Mouse (Mus musculus) brain, embryonic 14.5 days (tissue): ENCODE measurements around the gene Klf13. TPM values are rescaled to one million over a fixed set of nuclear protein-coding genes. Genes with fewer than 3 reads are reported as not detected.

Experiments
- DNase-seq: peaks from one replicate; pipeline ENCODE4 v3.0.0-alpha.2; 2011; ENCODE audit warnings: low read depth
- CTCF ChIP-seq: fragments of 200-500 bp; IDR thresholded peaks from 2 replicates; pipeline ENCODE4 v1.5.1; 2012; ENCODE audit warnings: inconsistent platforms, mild to moderate bottlenecking, moderate library complexity, borderline replicate concordance; ENCODE audit not compliant: insufficient read depth, insufficient read length; ENCODE audit errors: extremely low read depth
- POLR2A ChIP-seq: fragments of 200-500 bp; IDR thresholded peaks from 2 replicates; pipeline ENCODE4 v1.6.1; 2012; ENCODE audit warnings: mild to moderate bottlenecking, inconsistent platforms, borderline replicate concordance; ENCODE audit not compliant: poor library complexity, insufficient read depth, insufficient read length, severe bottlenecking; ENCODE audit errors: extremely low read depth
- polyA plus RNA-seq: library from polyadenylated mRNA; depleted of rRNA; stranded (reverse); fragments of >200 nt; gene quantifications from 2 replicates; pipeline ENCODE4 v1.2.3, GENCODE M21; 2012

Klf13 gene
- polyA plus RNA-seq, 1 experiment, result 19.8 TPM

DNA sequence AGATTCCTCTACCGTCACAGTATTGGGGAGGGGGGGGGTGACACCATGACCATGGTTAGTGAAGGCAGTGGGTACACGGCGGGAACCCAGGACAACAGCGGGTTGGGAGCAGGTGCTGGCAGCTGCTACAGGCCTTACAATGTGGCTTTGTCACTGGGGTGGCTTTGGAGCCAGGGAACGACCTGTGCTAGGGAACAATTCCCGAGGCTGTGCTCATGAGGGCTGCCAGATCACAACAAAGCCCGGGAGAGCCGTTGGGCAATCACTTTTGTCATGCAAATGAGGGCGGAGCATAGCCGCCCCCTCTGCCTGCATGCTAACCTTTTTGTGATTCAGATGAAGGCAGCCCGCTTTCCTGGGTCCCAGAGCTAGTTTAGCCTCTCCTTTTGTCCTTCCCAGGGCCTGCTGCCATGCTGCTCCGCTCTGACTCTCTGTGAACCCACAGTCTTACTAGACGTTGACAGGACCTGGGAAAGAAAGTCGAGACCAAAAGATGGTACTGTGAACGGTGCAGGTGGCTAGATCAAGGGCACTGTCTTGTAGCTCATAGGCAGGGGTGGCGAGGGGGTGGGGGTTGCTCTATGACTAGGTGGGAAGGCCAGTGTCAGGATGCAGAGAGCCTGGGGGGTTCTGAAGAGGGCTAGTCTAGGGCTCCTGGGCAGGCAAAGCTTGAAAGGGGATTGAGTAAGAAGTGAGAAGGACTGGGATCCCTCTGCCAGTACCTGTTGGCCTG, 18.4 kb upstream of the Klf13 start:
- no peak for TF ChIP-seq CTCF
- TF ChIP-seq POLR2A, result peak; percentile 23; the same call in 1 of the 2 replicates
- DNase-seq, result peak; percentile 97

DNA sequence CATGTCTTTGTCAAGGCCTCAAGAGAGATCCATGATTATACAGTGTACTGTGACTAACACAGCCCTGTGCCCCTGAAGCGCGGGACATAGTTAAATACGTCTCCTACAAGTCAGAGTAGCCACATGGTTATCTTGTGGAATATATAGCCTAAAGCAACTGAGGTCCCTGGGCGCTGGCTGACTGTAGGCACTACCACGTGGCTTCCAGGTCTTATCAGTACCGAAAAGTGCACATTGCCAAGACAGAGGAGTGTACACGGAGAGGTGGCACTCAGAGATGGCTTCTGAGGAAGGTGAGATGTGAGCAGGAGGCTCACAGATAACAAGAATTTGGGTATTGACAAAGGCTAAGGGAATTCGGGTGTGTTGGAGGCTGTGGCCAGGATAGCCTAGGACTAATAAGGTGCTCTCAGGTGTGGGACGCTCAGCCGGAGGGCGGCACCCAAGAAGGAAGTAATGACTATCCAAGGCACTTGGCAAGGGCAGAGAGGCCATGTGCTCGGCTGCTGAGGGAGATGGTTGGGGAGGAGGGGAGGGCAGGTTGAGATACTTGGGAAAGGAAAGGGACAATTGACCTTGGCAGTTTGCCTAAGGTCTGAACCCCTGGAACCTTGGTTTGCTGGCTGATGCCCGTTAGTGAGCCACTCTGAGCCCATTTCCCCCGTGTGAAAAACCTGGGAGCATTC, 17.6 kb upstream of the Klf13 start:
- TF ChIP-seq POLR2A (no peak), CTCF (no peak)
- peak; percentile 17 for DNase-seq

DNA sequence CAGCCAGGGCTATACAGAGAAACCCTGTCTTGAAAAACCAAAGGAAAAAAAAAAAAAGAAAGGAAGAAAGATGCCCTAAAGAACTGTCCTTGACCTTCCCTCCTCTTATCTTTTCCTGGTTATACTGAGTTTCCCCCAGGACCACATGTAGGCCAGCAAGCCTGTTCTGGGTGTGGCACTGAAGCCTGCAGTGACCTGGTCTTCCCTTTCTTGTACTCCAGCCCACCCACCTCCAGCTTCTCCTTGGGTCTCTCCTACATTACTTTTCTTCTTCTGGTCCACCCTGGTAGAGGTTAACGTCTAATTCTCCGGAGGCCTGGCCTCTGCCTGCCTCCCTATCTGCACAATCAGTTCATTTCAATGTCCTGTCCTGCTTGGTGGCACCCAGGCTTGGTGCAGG, 16.7 kb upstream of the Klf13 start:
- no peak for TF ChIP-seq POLR2A
- no peak for TF ChIP-seq CTCF
- DNase-seq, result no peak

GRCm38 (mm10) chr7:63952077-63952898, 13.6 kb upstream of the Klf13 start:
- TF ChIP-seq CTCF, result no peak
- TF ChIP-seq POLR2A, result no peak
- peak; percentile 66 for DNase-seq

- no peak for TF ChIP-seq POLR2A
- TF ChIP-seq CTCF, result no peak
- DNase-seq, result peak; percentile 81
These were observed 12.4 kb upstream of the Klf13 start for GRCm38 (mm10) chr7:63950931-63951607.

DNA sequence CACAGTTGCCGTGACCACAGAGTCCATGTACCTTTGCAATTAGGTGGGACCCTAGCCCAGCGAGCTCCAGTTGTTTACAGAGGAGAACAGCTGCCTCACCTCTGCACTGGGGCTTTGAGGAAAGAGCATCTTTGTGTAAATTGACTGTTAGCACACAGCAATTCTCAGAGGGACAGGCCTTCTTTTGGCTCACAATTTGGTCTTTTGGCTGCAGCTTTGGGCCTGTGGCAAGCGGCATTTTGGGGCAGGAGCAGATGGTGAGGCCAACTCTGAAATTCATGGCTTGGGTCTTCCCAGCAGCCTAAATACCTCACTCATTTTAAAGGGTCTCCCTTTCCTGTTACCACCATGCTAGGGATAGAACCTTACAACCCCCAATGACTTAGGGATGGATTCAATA, 10.5 kb upstream of the Klf13 start:
- TF ChIP-seq POLR2A (no peak), CTCF (no peak)
- DNase-seq, result no peak

DNA sequence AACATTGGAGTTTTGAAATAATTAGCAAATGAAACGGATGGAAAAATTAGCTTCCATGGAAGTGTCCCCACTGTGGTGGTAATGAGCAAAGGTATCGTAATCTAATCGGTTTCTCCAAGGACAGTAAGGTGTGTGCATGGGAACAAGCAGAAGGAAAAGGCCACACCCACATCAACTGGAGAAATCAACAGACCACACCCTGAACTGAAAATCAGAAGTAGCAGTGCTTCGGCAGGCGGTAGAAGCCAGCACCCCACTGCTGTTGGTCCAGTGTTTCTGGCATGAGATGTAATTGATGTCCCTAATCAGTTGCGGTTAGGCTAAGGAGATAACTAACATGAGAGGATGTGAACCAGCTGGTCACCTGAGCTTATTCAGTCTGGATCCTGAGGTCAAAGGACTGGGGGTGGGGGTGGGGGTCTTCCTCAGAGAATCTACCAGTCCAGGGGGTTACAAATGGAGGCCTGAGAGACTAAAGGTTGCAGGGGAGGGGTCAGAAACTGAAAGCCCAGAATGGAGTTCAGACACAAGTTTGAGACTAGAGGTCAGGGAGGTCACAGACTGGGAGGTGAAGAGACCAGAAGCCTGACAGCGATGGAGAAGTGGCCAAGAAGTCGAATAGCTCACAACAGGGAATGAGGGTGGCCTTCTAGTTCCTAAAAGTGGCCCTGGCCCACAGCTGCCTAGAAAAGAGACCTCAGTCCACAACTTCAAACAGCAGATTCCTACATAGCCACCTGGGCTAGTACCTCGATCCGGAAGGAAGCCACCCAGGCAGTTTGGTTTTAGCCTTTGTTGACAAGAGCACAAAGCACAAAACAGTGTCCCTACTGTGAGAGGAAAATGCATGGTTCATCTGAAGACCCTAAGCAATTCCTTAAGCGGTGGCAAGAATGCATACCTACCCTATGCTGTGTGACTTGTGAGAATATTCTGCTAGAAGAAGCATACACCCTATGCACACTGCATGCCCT, 9.1 kb upstream of the Klf13 start:
- no peak for TF ChIP-seq POLR2A
- TF ChIP-seq CTCF, result no peak

DNA sequence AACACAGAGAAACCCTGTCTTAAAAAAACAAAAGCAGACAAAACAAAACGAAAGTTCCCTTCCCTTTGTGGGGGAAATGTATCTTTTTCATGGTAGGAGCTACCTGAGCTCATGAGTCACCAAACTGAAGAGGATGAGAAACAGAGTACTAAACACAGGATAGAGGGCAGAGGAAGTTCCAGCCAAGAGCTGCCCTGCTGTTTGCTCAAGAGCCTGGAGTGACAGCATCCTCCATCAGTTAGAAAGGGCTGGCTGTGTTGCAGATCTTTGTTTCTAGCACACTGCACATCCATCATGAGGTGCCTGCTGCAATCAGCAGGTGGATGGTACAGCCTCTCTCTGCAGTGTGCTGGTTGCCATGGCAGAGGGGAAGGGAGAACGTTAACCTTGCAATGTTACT, 5.2 kb upstream of the Klf13 start:
- no peak for TF ChIP-seq POLR2A
- no peak for TF ChIP-seq CTCF
- DNase-seq, result no peak

More for the DNA sequence above, 9.1 kb upstream of the Klf13 start:
- DNase-seq, result no peak

- no peak for TF ChIP-seq POLR2A
- no peak for TF ChIP-seq CTCF
- DNase-seq, result no peak
These were observed 2.8 kb upstream of the Klf13 start for GRCm38 (mm10) chr7:63941501-63941900.

DNA sequence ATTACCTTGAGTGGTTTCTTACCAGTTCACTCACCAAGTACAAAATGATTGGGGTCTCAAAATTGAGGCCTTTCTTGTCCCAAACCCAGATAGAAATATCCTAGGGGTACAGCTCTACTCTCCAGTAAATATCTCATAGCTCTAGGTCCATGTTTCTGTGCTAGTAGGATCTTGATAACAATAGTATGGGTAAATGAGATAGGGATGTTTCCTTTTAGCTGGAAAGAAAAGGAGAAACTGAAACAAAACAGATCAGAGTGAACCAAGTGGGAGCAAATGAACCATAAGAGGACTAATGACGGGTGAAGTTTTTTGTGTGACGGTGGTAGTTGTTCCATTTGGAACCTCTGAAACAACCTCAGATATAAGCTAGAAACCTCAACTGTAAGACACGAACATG, 2.3 kb upstream of the Klf13 start:
- DNase-seq, result no peak
- TF ChIP-seq POLR2A (no peak), CTCF (no peak)

DNA sequence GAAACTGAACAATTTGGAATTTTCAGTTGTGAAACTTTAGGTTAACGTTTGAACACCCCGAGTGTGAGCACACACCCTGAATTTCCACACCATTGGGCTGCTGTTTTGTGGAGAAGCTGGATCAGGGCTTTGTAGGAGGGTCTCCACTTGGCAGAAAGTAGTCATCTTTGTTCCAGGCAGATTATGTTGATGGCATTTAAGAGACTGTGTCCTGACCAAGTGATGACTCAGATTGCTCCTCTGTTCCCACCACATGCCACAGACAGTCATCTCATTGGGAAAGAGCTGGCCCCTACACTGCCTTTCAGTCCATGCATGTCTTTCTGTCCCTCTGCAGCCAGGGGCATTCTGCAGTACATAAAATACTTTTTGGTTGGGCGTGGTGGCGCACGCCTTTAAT, 1.6 kb upstream of the Klf13 start:
- TF ChIP-seq CTCF (no peak), POLR2A (no peak)

GRCm38 (mm10) chr7:63939397-63939951, 759 bp upstream of the Klf13 start:
- peak; percentile 81 for DNase-seq
- no peak for TF ChIP-seq POLR2A
- no peak for TF ChIP-seq CTCF

More for the DNA sequence above, 1.6 kb upstream of the Klf13 start:
- DNase-seq, result no peak
